Mouse (Mus musculus): Measurements from ENCODE around the gene Arfgef2.

The Arfgef2 gene

GRCm38 (mm10) chr2:166806173-166806705 lies 851 bp downstream of the Arfgef2 start:
- no peak for DNase-seq (ENCODE audit: low spot score in 2 of 2)

- DNase-seq (ENCODE audit: low spot score in 2 of 2): no peak
These were observed 1.4 kb downstream of the Arfgef2 start for GRCm38 (mm10) chr2:166806813-166807212.

GRCm38 (mm10) chr2:166809499-166809898 lies 4.1 kb downstream of the Arfgef2 start:
- DNase-seq (ENCODE audit: low spot score in 2 of 2): no peak

- no peak for DNase-seq (ENCODE audit: low spot score in 2 of 2)
These were observed 5.4 kb downstream of the Arfgef2 start for GRCm38 (mm10) chr2:166810821-166811220.

- DNase-seq (ENCODE audit: low spot score in 2 of 2): no peak
These were observed 13.2 kb downstream of the Arfgef2 start for GRCm38 (mm10) chr2:166818463-166819143.

- DNase-seq (ENCODE audit: low spot score in 2 of 2): no peak
These were observed 14.5 kb downstream of the Arfgef2 start for GRCm38 (mm10) chr2:166819849-166820248.

- no peak for DNase-seq (ENCODE audit: low spot score in 2 of 2)
These were observed 15.5 kb downstream of the Arfgef2 start for GRCm38 (mm10) chr2:166820844-166821243.

GRCm38 (mm10) chr2:166821406-166821805 lies 16.0 kb downstream of the Arfgef2 start:
- no peak for DNase-seq (ENCODE audit: low spot score in 2 of 2)

GRCm38 (mm10) chr2:166822119-166822826 lies 16.9 kb downstream of the Arfgef2 start:
- DNase-seq (ENCODE audit: low spot score in 2 of 2): no peak

GRCm38 (mm10) chr2:166822901-166823300 lies 17.5 kb downstream of the Arfgef2 start:
- no peak for DNase-seq (ENCODE audit: low spot score in 2 of 2)

GRCm38 (mm10) chr2:166824386-166824785 lies 19.0 kb downstream of the Arfgef2 start:
- DNase-seq (ENCODE audit: low spot score in 2 of 2): no peak

- peak in 1 of 2 experiments; percentile 21 for DNase-seq (ENCODE audit: low spot score in 2 of 2)
These were observed 19.6 kb downstream of the Arfgef2 start for GRCm38 (mm10) chr2:166824998-166825397.

GRCm38 (mm10) chr2:166826491-166827224 lies 21.3 kb downstream of the Arfgef2 start:
- DNase-seq (ENCODE audit: low spot score in 2 of 2): no peak

GRCm38 (mm10) chr2:166828306-166828705 lies 22.9 kb downstream of the Arfgef2 start:
- no peak for DNase-seq (ENCODE audit: low spot score in 2 of 2)

GRCm38 (mm10) chr2:166830350-166830749 lies 25.0 kb downstream of the Arfgef2 start:
- DNase-seq (ENCODE audit: low spot score in 2 of 2): no peak

GRCm38 (mm10) chr2:166834091-166834490 lies 28.7 kb downstream of the Arfgef2 start:
- no peak for DNase-seq (ENCODE audit: low spot score in 2 of 2)

GRCm38 (mm10) chr2:166834796-166835195 lies 29.4 kb downstream of the Arfgef2 start:
- no peak for DNase-seq (ENCODE audit: low spot score in 2 of 2)

GRCm38 (mm10) chr2:166835581-166835980 lies 30.2 kb downstream of the Arfgef2 start:
- DNase-seq (ENCODE audit: low spot score in 2 of 2): no peak

- DNase-seq (ENCODE audit: low spot score in 2 of 2): no peak
These were observed 36.4 kb downstream of the Arfgef2 start for GRCm38 (mm10) chr2:166841813-166842212.

GRCm38 (mm10) chr2:166850691-166851090 lies 45.3 kb downstream of the Arfgef2 start:
- DNase-seq (ENCODE audit: low spot score in 2 of 2): no peak

GRCm38 (mm10) chr2:166852270-166852669 lies 46.9 kb downstream of the Arfgef2 start:
- DNase-seq (ENCODE audit: low spot score in 2 of 2): no peak

GRCm38 (mm10) chr2:166855771-166856170 lies 50.4 kb downstream of the Arfgef2 start:
- no peak for DNase-seq (ENCODE audit: low spot score in 2 of 2)

All from heart, adult 9 months (tissue).